Mouse (Mus musculus): ENCODE data around the gene Zfp740.
A peak's percentile ranks its signal among the peaks of the same experiment; 100 is the strongest.
"Not testable (repeated sequence)": the region's sequence is repeated elsewhere in the genome, so short reads cannot be mapped to it uniquely, and the experiment has no call there.

Gene Zfp740

GRCm38 (mm10) chr15:102202971-102203834 is at the start of gene Zfp740:
TSS of gene Zfp740 (plus strand) at chr15:102203249.
- peak; percentile 93 for DNase-seq (ENCODE audit: low spot score)

DNA sequence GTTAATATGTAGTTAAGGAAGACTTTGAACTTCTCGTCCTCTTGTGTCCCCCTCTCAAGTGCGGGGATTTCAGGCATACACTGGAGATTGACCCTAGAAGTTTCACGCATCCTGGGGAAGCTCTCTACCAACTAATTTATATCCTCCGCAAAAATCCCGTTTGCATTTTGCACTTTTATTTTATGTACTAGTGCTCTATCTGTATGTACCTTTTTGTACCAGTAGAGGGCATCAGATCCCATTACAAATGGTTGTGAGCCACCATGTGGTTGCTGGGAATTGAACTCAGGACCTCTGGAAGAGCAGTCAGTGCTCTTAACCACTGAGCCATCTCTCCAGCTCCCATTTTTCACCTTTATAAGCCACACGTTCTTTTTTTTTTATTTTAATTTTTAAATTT is 48.0 kb upstream of the Zfp740 start:
- DNase-seq (ENCODE audit: low spot score): not testable (repeated sequence)

- DNase-seq (ENCODE audit: low spot score): no peak
Measured at GRCm38 (mm10) chr15:102156836-102157235, 46.2 kb upstream of the Zfp740 start.

DNA sequence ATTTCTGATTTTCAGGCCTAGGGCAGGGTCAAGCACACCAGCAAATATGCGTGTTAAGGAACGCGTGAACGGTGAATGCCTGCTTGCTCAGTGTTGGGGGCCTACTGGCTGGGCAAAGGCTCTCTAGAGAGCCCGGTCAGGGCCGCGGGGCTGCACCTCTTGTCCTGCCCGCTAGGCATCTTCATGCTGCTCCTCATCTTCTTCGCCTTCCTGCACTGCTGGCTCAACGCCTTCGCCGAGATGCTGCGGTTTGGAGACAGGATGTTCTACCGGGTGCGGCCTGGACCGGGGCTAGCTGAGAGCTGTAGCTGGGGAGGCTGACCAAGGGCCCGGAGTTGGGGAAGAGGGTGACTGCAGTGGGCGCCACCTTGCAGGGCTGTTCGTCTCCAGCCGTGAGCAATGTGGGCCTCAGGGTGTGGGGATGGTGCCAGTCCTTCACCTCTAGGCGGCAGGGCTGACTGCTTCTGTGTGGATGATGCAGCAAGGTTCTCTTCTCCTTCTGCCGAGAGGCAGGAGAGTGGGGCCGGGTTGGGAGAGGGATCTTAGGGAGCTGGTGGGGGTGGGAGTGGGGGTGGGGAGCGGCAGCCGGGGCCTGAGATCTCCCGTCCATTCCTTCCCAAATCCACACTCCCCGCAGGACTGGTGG is 42.5 kb upstream of the Zfp740 start:
- peak; percentile 27 for DNase-seq (ENCODE audit: low spot score)

DNA sequence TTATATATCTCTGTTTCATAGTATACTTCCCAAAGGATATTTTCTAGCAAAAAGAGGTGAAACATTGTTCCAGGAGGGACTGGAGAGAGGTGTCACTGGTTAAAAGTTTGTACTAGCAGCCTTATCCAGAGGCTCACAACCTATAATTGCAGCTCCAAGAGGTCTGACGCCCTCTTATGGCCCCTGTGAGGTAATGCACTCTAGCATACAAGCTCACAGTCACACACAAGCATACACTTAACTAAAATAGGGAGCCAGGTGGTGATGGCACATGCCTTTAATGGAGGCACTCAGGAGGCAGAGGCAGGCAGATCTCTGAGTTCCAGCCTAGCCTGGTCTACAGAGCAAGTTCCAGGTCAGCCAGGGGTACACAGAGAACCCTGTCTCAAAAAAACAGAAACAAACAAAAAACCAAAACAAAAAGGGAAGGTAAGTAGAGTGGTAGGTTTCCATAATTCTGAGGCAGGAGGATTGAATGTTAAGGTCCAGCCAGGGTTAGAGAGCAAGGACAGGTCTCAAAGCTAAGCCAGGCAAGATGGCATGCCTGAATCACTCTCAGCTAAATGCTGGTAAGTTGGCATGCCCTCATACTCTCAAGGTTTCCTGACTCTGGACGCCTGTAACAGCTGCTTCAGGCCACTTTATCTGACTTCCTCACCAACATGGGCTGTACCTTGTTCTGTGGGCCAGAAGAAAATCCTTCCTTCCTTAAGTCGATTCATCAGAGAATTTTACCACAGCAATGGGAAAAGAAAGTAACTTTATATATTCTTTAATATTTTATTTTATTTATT is 39.0 kb upstream of the Zfp740 start:
- no peak for DNase-seq (ENCODE audit: low spot score)

DNA sequence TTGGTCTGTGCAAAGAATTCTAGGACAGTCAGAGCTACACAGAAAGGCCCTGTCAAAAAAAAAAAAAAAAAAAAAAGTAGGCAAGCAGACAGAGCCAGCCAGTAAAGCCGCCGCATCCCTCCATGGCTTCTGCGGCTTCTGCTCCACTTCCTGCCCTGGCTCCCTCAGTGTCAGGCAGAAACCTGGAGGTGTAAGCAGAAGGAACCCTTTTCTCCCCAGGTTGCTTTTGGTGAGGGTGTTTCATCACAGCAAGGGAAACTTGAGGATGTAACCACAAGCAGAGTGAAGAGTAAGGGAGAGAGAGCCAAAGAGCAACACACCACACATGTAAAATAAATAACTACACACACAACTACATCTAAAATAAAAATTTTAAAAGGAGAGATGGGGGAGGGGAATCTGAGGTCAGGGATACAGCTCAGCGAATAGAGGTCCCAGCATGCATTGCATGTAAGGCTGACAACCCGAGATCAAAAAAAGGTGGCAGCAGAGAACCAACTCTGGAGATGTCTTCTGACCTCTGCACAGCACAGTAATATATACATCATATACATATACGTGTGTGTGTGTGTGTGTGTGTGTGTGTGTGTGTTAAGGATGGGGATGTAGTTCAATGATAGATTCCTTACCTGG is 37.5 kb upstream of the Zfp740 start:
- peak; percentile 40 for DNase-seq (ENCODE audit: low spot score)

DNA sequence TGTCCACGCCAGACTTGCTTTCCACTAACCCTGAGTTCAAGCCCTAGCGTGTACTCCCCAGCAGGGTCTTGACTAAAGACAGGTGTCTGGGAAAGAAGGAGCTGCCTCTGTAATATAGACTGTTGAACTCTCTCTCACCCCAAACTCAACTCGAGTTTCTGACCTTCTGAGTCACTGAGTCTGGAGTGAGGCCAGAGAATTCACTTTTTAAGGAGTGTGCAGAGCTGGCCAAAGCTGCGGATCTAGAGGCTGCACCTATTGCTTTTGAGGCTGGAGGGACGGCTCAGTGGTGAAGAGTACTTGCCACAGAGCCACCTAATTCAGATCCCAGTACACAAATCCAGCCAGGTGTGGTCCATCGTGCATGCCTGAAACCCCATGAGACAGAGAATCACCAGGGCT is 35.4 kb upstream of the Zfp740 start:
- DNase-seq (ENCODE audit: low spot score): no peak

- DNase-seq (ENCODE audit: low spot score): no peak
Measured at GRCm38 (mm10) chr15:102169064-102169463, 34.0 kb upstream of the Zfp740 start.

DNA sequence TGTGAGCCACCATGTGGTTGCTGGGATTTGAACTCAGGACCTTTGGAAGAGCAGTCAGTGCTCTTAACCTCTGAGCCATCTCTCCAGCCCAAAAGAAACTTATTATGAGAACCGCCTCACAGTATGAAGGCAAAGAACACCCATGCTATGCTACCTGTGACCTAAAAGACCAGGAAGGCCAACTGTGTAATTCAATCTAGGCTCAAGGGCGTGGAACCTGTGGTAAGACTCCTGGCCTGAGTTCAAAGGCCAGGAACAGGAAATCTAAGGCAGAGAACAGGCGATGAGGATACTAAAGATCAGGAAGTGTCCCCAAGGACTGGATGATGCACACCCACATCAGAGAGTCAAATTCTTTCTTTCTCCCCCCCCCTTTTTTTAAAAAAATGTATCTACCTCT is 29.5 kb upstream of the Zfp740 start:
- DNase-seq (ENCODE audit: low spot score): no peak

GRCm38 (mm10) chr15:102175736-102176319 is 27.2 kb upstream of the Zfp740 start:
- no peak for DNase-seq (ENCODE audit: low spot score)

GRCm38 (mm10) chr15:102176571-102177316 is 26.3 kb upstream of the Zfp740 start:
- no peak for DNase-seq (ENCODE audit: low spot score)

DNA sequence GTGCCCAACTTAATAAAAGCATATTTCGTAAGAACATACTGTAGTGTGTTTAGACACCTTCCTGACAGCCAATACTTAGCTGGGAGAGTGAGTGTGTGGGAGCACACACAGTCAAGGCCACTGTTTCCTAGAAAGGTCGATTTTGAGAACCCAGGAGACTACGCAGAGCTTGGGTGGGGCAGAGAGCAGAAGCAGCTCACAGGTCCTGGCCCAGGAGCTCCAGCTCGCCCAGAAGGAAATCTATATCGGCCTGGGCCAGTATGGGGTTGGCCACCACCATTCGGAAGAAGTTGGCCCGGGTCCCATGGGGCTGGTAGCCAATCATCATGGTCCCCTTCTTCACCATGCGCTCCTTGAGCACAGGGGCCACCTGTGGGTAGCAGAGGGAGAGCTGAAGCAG is 25.6 kb upstream of the Zfp740 start:
- no peak for DNase-seq (ENCODE audit: low spot score)

- peak; percentile 75 for DNase-seq (ENCODE audit: low spot score)
Measured at GRCm38 (mm10) chr15:102178279-102178678, 24.8 kb upstream of the Zfp740 start.

GRCm38 (mm10) chr15:102179106-102179505 is 23.9 kb upstream of the Zfp740 start:
- no peak for DNase-seq (ENCODE audit: low spot score)

- DNase-seq (ENCODE audit: low spot score): no peak
Measured at GRCm38 (mm10) chr15:102179924-102180323, 23.1 kb upstream of the Zfp740 start.

DNA sequence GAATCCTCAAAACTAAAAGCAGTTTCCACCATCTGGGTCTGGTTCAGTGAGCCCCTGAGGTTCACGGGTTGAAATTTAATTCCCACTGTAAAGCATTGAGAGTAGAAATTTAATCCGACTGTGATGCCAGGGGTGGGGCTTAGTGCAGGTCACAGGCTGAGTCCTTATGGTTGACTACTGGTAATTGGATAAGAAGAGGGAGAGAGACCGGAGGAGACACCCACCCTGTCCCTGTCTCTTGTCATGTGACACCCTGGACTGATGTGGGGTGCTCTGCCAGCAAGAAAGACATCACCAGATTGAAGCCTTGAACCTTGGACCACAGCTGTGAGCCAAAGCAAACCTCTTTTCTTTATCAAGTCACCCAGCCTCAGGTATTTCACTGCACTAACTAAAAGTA is 20.0 kb upstream of the Zfp740 start:
- no peak for DNase-seq (ENCODE audit: low spot score)

GRCm38 (mm10) chr15:102186239-102186638 is 16.8 kb upstream of the Zfp740 start:
- no peak for DNase-seq (ENCODE audit: low spot score)

DNA sequence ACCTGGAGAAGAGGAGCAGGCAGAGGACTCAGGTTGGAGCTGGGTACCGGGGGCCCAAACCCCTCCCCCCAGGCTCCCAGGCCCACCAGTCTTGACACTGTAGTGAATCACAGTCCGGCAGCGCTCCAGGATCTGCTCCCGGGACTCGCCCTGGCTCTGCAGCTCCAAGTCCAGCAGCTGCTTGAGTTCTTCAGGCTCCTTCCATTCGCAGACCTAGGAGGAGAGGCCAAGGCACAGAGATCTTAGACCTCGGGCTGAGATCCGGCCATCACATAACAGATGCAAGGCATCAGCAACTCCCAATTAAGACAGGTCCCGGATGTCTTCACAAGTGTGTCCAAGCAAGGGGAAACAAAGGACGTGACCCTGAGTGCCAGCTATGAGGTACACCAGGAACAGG is 15.0 kb upstream of the Zfp740 start:
- no peak for DNase-seq (ENCODE audit: low spot score)

GRCm38 (mm10) chr15:102188883-102189282 is 14.2 kb upstream of the Zfp740 start:
- no peak for DNase-seq (ENCODE audit: low spot score)

DNA sequence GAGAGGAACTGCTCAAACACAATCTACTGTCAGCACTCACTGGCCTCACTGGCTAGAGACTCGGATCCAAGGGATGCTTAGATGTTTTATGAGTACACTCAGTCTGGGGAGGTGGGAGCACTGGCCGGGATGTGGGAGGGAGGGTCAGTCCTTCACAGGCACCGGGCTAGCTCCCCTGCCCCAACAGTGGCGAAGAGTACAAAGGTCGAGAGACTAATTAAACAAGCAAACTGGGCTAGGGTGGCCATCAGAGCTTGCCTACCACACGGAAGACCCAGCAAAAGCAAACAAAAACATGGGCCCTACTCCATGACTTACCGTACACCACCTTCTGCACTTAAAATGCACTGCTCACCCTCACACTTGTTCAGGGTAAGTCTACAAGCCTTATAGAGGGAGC is 11.3 kb upstream of the Zfp740 start:
- no peak for DNase-seq (ENCODE audit: low spot score)

DNA sequence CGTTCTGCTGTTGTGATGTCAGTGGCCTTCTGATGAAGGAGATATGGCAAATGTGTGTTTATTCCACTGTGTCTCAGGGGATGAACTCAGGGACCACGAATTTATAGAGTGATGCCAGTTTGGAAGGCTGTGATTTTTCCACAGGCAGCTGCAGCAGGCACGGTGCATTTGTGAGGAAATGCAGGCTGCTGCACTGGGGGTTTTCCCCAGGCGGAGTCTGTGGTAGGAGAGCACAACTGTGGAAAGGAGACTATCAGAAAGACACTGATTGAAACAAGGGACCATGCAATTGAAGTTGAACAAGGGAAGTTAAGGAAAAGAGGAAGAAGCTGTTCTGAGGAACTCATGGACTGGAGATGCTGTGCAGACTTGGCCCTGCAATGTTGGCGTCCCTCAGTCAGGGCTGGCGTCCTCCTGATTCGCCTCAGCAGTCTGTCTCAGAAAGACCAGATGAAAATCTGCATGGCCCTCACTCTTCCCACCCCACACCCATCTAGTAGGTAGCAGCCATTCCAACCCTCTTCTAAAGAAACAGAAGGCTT is 10.7 kb upstream of the Zfp740 start:
- DNase-seq (ENCODE audit: low spot score): no peak
